Mouse (Mus musculus) thymus, postnatal 25 days (tissue): ENCODE results near the gene Gucy2d.
A peak's percentile ranks its signal among the peaks of the same experiment; 100 is the strongest.

Experiments used
- DNase-seq: peaks from one replicate; pipeline ENCODE4 v3.0.0; 2022

Gucy2d gene

DNA sequence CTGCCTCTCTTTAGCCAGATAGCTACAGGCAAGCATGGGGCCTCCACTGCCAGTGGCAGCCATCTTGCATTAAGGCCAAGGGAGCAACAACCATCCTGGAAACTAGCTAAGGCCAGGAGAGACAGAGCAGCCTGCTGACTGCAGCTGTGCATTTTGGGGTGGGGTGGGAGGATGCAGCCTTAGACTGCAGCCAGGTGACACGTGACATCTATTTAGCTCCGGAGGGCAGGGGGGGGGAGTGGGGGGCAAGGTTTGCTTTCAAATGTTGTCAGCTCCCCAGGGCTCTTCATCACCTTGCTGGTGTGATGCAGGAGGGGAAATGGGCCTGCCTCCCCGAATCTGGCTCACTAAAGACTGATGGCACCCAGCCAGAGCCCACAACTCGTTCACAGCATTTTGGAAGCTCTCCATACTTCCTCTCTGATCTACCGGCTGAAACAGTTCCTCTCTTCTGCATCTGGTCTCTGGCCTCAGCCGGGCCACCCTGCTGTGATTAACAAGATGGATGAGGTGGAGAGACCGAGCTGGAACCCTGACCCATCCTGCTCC is 83.7 kb downstream of the Gucy2d start:
- peak; percentile 55 for DNase-seq

DNA sequence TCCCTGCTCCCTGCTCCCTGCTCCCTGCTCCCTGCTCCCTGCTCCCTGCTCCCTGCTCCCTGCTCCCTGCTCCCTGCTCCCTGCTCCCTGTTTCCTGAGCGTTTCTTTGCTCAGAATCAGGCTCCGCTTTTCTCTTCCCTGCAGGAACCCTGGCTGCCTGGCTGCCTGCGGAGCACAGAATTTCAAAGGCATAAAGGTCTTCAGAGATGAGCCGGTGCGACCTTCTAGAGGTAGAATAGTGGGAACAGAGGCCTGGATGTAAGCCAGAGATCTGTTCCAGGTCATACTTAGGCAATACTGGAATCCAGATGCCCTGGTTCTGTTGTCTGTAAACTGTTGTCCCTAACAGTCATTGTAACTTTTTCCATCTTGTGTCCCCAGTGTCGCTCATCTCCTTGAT is 84.2 kb downstream of the Gucy2d start:
- DNase-seq = no peak

DNA sequence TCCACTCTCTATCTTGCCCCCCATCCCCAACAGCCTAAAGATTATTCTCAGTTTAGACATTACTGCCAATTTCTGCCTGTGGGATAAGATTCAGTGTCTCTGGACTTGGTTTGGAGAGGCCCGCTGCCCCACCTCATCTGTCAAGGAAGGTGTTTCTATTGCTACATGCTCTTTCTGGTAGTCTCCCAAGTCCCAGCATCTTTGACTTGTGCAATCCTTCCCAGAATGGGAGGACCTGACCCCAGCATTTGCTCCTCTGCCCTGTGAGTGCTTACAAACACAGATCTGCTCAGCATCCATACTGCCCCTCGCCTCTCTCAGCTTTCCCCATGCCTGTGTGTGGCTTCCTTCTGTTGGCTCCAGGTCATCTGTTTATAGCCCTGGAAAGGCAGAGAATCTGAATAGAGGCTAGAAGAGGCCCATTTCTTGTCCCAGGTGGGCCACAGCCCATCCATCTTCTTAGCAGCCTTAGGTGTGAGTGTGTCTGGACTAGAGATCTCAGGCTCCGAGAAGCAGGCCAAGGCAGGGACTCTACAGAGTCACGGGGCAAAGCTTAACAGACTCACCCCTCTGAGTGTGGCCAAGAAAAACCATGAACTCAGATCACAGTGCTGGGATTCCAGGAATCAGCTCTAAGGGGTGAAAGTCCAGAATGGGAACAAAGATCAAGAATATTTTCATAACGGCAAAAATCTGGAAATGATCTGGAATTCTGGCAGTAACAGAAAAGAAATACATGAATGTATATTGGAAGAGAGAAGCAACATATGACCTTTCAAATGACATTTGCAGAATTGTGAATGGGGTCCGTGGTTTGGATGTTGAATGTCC is 84.9 kb downstream of the Gucy2d start:
- no peak for DNase-seq
